Mouse (Mus musculus): ENCODE measurements around the gene Fam124a. TPM values are rescaled to one million over a fixed set of nuclear protein-coding genes. Genes with fewer than 3 reads are reported as not detected.
"Not testable (repeated sequence)": the region's sequence is repeated elsewhere in the genome, so short reads cannot be mapped to it uniquely, and the experiment has no call there.

Fam124a gene
- polyA plus RNA-seq, 1 experiment from 2014 or later, result 35.9 TPM

DNA sequence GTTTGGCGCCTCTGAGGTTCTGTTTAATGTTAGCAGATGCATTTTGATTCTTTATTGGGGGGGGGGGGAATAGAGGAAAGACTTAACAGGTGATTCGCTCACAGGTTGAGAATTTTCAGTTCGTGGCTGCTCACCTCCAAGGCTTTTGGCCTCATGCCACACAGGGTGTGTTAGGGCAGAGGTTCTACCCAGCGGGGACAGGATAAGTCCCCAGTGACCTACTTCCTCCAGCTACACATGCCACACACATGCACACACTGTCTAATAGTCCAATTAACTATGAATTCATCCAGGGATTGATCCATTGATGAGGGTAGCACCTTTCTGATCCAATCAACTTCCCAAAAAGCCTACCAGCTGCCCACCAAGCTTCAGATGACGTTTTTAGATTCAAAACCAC, 1.8 kb upstream of the Fam124a start:
- Histone ChIP-seq H3K4me2 (replicated peaks) (no peak overlapping the region), H3K4me1 (peaks cover 20% of the 10 kb centered on the region), H3K36me3 (no peaks in the 10 kb centered on the region), H3K27ac (replicated peaks) (no peak overlapping the region), H3K27me3 (no peaks in the 10 kb centered on the region), H3K9me3 (no peaks in the 10 kb centered on the region), H3K4me3 (no peak overlapping the region), H3K9ac (replicated peaks) (no peak overlapping the region)
- WGBS, result 74% methylated on average over 5 of the region's 5 CpGs
- no peak for ATAC-seq (replicated peaks)

DNA sequence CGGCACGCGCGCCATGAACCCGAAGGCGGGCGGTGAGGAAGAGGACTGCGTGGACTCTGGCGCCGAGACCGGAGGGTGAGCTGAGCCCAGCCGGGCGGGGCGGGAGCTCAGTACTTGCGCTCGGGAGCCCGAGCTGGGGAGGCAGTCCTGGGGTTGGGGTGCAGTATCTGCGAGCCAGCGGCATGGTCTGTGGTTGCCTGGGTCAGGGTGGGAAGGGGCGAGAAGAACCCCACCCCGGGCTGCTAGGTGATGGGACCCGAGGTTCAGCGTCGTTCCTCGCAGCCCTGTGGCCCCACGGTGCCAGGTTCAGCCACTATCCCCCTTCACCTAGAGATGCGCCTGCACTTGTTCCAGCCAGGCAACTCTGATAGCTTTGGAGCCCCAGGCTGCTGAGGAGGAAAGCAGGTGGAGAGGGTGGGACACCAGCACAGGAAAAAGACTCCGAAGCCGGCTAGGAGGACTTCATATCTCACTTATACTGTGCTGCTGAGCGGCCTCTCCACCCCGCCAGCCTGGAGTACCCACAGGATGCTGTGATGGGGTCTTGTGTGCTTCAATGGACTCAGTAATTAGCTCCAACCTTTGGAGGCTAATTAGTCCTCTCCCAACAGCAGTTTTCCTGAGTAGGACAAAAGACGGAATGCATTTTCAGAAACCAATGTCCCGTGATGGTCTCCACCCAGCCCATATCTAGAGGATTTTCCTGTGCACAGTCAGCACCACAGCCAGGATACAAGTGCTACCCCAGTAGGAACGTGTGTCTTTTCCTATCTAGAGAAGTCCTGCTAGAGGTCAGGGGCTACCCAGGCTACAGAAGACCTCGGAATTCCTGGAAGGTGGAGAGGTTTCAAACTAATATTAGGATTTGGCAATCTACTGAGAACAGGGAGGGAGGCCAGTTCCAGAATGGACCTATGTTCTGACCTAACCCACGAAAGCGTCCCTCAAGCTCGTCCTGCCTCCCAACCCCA, 588 bp downstream of the Fam124a start:
- WGBS, result 5% methylated on average over 37 of the region's 38 CpGs

DNA sequence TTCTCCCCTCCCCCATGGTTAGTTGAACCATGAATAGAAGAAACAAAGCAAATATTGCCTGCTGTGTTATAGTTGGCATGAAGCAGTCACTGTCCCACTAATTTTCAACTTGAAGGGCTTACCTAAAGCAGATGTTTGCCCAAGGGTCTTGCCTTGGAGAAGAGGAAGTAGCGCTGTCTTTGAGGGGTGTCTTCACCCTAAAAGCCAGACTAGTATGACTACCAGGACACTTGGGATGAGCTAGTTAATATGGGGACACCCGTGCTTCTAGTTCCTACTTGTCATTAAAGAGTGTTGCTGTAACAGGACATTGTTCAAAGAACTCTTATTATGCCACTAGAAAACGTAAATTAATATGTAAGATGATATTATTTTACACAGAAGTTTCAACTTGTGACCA, 1.6 kb downstream of the Fam124a start:
- ATAC-seq (replicated peaks), result no peak
- WGBS, result 80% methylated on average over 3 of the region's 3 CpGs
- H3K9ac ChIP-seq (replicated peaks), result no peak overlapping the region
- peak overlapping the region; percentile 85 for H3K4me3 ChIP-seq
- peaks cover 40% of the 10 kb centered on the region for H3K4me1 ChIP-seq
- H3K9me3 ChIP-seq, result no peaks in the 10 kb centered on the region
- no peaks in the 10 kb centered on the region for H3K27me3 ChIP-seq
- H3K36me3 ChIP-seq, result no peaks in the 10 kb centered on the region
- H3K4me2 ChIP-seq (replicated peaks), result peak overlapping the region; percentile 87
- H3K27ac ChIP-seq (replicated peaks), result no peak overlapping the region

More for the DNA sequence above, 588 bp downstream of the Fam124a start:
- H3K4me2 ChIP-seq (replicated peaks), result peak overlapping the region; percentile 87
- H3K27ac ChIP-seq (replicated peaks), result peak overlapping the region; percentile 79
- H3K36me3 ChIP-seq, result no peaks in the 10 kb centered on the region
- no peaks in the 10 kb centered on the region for H3K27me3 ChIP-seq
- H3K4me1 ChIP-seq, result peaks cover 30% of the 10 kb centered on the region
- H3K4me3 ChIP-seq, result peak overlapping the region; percentile 85
- peak; percentile 83 for ATAC-seq (replicated peaks)
- no peaks in the 10 kb centered on the region for H3K9me3 ChIP-seq
- H3K9ac ChIP-seq (replicated peaks), result peak overlapping the region; percentile 79

DNA sequence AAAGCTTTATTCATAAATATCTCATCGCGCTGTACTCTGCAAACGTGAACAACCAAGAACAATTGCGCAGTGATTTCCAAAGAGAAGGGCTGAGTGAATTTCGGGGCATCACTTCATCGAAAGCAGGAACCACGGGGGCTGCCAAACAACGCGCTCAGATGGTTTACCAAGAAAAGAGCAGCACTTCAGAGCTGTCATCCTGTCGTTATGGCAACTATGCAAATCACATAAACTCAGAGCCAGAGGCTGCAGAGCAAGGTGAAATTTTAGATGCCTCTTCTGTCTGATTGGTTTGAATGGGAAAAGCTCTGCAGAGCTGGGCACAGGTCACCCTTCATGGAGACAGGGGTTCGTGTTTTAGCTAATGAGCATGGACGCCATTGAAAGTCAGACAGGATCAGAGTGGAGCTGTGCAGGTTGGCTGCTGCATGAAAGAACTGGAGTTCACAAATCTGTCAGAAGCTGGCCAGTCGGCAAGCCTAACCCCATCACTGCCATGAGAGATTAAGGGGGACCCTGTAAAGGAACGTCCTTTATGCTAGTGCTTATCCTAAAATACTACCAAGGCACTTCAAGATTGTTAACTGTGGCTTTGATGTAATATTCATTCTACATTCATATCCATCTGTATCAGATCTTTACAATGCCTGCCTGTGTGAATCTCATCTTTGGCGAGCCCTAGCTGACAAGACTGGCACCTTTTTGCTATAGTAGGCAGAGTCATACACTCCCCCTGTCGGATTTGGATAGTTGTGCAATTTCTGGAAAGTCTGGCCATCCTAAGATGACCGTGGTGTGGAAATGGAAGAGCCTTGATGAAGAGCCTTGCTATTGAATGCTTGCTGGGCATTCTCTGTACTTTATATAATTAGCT, 6.6 kb downstream of the Fam124a start:
- Histone ChIP-seq H3K27me3 (no peaks in the 10 kb centered on the region), H3K4me1 (peaks cover 54% of the 10 kb centered on the region), H3K27ac (replicated peaks) (peak overlapping the region; percentile 85), H3K4me2 (replicated peaks) (peak overlapping the region; percentile 40), H3K9me3 (no peaks in the 10 kb centered on the region), H3K36me3 (no peaks in the 10 kb centered on the region), H3K9ac (replicated peaks) (no peak overlapping the region; the same call in 1 of the 2 replicates), H3K4me3 (peak overlapping the region; percentile 16; the same call in 1 of the 2 replicates)
- ATAC-seq (replicated peaks), result peak; percentile 87
- 13% methylated on average over 17 of the region's 17 CpGs for WGBS

DNA sequence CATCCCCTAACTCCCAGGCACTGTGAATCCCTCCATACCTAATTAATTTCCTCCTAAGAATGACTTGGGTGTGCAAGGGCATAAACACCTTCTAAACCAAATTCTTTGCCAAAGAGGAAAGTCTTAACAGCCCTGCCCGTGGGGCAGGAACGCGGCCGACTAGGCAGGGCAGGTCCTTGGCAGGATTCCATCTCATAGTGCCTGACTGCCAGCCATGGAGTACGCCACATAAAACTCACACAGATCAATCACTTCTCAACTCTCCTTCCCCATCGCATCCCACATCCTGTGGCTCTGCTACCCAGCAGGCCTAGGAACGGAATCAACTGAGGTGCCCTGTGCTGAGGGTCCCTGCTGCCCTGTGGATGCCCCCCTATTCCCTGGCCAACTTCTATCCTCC, 8.1 kb downstream of the Fam124a start:
- Histone ChIP-seq H3K27ac (replicated peaks) (no peak overlapping the region), H3K36me3 (0 out of 2 replicates have a peak, but pooled peaks cover 4% of the 10 kb centered on the region), H3K4me3 (no peak overlapping the region), H3K4me1 (peaks cover 42% of the 10 kb centered on the region), H3K27me3 (no peaks in the 10 kb centered on the region), H3K4me2 (replicated peaks) (no peak overlapping the region), H3K9ac (replicated peaks) (no peak overlapping the region), H3K9me3 (no peaks in the 10 kb centered on the region)
- 40% methylated on average over 7 of the region's 7 CpGs for WGBS
- ATAC-seq (replicated peaks), result no peak

DNA sequence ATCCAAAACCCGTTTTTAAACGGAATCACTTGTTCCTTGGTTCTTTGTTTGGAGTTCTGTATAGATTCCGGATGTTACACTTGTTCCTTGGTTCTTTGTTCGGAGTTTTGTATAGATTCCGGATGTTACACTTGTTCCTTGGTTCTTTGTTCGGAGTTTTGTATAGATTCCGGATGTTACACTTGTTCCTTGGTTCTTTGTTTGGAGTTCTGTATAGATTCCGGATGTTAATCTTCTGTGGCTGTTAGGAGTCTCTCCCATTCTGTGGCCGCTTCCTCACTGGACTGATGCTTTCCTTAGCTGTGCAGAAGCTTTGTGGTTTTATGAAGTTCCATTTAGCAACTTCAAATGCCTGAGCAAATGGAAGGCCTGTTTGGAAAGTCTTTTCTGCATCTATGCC, 11.3 kb downstream of the Fam124a start, which contains the start of gene Gm4131:
Gene Gm4131, minus strand, starts transcription at position 101 of the 400 bp plus-strand sequence.
- H3K27me3 ChIP-seq; H3K4me2 ChIP-seq (replicated peaks); H3K36me3 ChIP-seq; H3K4me3 ChIP-seq; H3K9me3 ChIP-seq; H3K9ac ChIP-seq (replicated peaks); H3K27ac ChIP-seq (replicated peaks); ATAC-seq (replicated peaks): not testable (repeated sequence)
- 62% methylated on average over 9 of the region's 9 CpGs for WGBS
- H3K4me1 ChIP-seq, result peaks cover 25% of the 10 kb centered on the region

DNA sequence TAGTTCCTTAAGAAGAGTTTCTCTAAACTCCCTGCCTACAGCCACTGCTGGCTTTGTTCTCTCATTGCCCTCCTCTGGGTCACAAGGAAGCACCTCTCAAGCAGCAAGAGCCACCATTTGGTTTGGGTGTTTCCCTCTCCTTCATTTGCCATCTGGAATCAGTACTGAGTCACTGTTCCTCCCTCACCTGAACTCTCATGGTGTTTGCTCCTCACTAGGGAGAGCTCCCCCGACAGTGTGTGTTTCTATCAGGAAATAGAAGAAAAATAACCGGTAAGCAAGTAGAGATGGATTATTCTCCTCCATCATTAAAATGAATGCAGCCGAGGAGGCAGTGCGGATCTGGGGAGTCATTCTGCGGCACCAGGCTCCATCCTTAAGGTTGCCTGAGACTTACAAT, 13.9 kb downstream of the Fam124a start:
- Histone ChIP-seq H3K27me3 (no peaks in the 10 kb centered on the region), H3K9me3 (no peaks in the 10 kb centered on the region), H3K4me1 (peaks cover 9% of the 10 kb centered on the region), H3K9ac (replicated peaks) (no peak overlapping the region), H3K27ac (replicated peaks) (no peak overlapping the region), H3K36me3 (peaks cover 4% of the 10 kb centered on the region; the same call in 1 of the 2 replicates), H3K4me2 (replicated peaks) (no peak overlapping the region), H3K4me3 (no peak overlapping the region)
- no peak for ATAC-seq (replicated peaks)
- WGBS, result 91% methylated on average over 5 of the region's 5 CpGs

DNA sequence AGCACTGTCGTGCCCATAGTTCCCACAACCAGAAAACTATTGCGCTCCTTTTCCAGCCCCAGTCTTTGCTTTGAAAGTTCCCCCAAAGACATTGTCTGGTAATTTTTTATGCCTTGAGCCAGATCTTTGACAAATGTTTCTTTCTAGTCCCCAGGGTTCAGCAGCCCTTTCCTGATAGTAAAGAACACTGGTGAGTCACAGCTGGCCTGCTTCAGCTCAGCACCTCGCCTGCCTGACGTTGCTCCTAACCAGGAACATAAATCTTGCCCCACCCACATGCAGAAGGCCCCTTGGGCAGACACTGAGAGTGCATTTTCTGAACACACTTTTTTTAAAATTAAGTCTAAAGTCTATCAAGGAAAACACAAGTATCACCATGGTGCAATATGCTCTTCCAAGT, 14.8 kb downstream of the Fam124a start:
- 80% methylated on average over 4 of the region's 4 CpGs for WGBS
- Histone ChIP-seq H3K27ac (replicated peaks) (no peak overlapping the region), H3K36me3 (peaks cover 4% of the 10 kb centered on the region; the same call in 1 of the 2 replicates), H3K9me3 (no peaks in the 10 kb centered on the region), H3K9ac (replicated peaks) (no peak overlapping the region), H3K27me3 (no peaks in the 10 kb centered on the region), H3K4me3 (no peak overlapping the region), H3K4me2 (replicated peaks) (no peak overlapping the region), H3K4me1 (peaks cover 10% of the 10 kb centered on the region)
- no peak for ATAC-seq (replicated peaks)

DNA sequence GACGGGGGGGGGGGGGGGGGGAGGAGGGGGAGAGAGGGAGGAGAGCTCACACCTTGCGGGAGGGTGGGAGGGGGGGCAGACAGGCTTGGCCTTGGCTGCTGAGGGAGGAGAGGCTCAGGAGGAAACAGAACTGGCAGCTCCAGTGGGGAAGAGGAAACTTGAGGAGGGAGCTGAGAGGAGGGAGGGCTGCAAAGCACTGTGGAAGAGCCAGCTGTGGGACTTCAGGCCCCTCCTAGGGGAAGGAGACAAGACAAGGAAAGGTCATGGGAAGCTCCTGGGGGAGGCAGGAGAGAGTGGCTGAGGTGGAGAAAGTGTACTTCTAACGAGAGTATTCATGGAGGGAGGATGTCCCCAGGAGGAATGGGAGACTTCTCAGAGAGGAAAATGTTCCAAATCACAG, 17.9 kb downstream of the Fam124a start:
- H3K27me3 ChIP-seq, result no peaks in the 10 kb centered on the region
- no peaks in the 10 kb centered on the region; the same call in 1 of the 2 replicates for H3K36me3 ChIP-seq
- peaks cover 10% of the 10 kb centered on the region for H3K4me1 ChIP-seq
- H3K4me2 ChIP-seq (replicated peaks), result no peak overlapping the region
- H3K9me3 ChIP-seq, result no peaks in the 10 kb centered on the region
- no peak overlapping the region for H3K27ac ChIP-seq (replicated peaks)
- 10% methylated on average over 1 of the region's 3 CpGs for WGBS
- no peak for ATAC-seq (replicated peaks)
- no peak overlapping the region for H3K4me3 ChIP-seq
- no peak overlapping the region for H3K9ac ChIP-seq (replicated peaks)

DNA sequence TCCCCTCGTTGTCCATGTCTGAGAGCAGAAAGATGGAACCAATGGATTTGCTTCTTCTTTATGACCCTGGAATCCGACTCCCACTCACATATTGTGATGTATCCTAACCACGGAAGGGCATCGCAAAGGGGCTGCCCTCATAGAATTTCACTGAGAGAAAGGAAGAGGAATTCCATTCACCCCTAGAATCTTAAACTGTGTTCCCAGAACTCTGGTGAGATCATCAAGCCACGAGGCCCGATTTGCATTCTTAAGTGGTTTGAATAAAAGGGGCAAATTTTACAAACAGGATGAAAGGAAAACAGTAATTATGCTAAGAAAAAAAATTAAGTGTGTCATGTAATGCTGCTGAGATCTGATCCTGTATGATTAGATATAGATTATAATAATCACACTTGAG, 19.4 kb downstream of the Fam124a start:
- no peak overlapping the region for H3K9ac ChIP-seq (replicated peaks)
- H3K9me3 ChIP-seq, result no peaks in the 10 kb centered on the region
- H3K4me1 ChIP-seq, result peaks cover 10% of the 10 kb centered on the region
- no peak overlapping the region for H3K27ac ChIP-seq (replicated peaks)
- ATAC-seq (replicated peaks), result no peak
- H3K27me3 ChIP-seq, result no peaks in the 10 kb centered on the region
- no peak overlapping the region for H3K4me3 ChIP-seq
- H3K4me2 ChIP-seq (replicated peaks), result no peak overlapping the region
- no peaks in the 10 kb centered on the region; the same call in 1 of the 2 replicates for H3K36me3 ChIP-seq
- 25% methylated on average over 6 of the region's 6 CpGs for WGBS

DNA sequence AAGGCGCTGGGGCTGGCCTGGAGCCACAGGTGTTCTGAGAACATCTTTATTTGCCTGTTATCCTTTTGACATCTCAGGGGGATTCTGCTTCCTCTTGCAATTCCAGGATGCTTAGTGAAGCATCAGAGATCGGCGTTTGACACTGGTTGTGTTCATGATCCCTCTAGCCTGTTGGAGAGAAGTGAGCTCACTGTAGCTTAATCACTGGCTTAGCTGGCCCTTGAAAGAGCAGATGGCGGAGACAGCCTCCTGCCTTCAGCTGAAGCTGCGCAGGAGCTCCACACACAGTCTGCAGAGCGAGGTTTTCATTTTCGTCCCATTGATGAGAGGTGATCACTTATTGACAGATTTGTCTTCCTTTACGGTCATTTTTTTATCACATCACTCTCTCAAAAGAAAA, 20.3 kb downstream of the Fam124a start:
- Histone ChIP-seq H3K9me3 (no peaks in the 10 kb centered on the region), H3K27me3 (no peaks in the 10 kb centered on the region), H3K36me3 (no peaks in the 10 kb centered on the region; the same call in 1 of the 2 replicates), H3K4me1 (peaks cover 10% of the 10 kb centered on the region), H3K4me2 (replicated peaks) (no peak overlapping the region), H3K27ac (replicated peaks) (no peak overlapping the region), H3K4me3 (no peak overlapping the region), H3K9ac (replicated peaks) (no peak overlapping the region)
- WGBS, result 59% methylated on average over 8 of the region's 8 CpGs
- ATAC-seq (replicated peaks), result no peak

DNA sequence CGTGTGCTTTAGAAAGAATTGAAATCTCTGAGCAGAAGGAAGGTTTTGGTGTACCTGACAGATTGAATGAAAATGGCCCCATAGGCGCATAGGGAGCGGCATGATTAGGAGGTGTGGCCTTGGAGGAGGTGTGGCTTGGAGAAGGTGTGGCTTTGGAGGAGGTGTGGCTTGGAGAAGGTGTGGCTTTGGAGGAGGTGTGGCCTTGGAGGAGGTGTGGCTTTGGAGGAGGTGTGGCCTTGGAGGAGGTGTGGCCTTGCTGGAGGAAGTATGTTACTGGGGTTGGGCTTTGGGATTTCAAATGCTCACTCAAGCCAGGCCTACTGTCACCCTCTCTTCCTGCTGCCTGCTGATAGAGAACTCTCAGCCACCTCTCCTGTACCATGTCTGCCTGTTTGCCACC, 25.4 kb downstream of the Fam124a start:
- no peak for ATAC-seq (replicated peaks)
- Histone ChIP-seq H3K4me3 (no peak overlapping the region), H3K27ac (replicated peaks) (no peak overlapping the region), H3K36me3 (no peaks in the 10 kb centered on the region), H3K27me3 (no peaks in the 10 kb centered on the region), H3K4me1 (peaks cover 43% of the 10 kb centered on the region), H3K4me2 (replicated peaks) (no peak overlapping the region), H3K9me3 (no peaks in the 10 kb centered on the region), H3K9ac (replicated peaks) (no peak overlapping the region)
- WGBS, result 87% methylated on average over 3 of the region's 3 CpGs
